Mouse (Mus musculus): Measurements from ENCODE around the gene Camk2b.
"Not testable (repeated sequence)": the region's sequence is repeated elsewhere in the genome, so short reads cannot be mapped to it uniquely, and the experiment has no call there.

The Camk2b gene

GRCm38 (mm10) chr11:6011879-6012278 is 54.3 kb downstream of the Camk2b start:
- DNase-seq: no peak

GRCm38 (mm10) chr11:6010751-6011482 is 55.2 kb downstream of the Camk2b start:
- not testable (repeated sequence) for DNase-seq

- not testable (repeated sequence) for DNase-seq
Observed at GRCm38 (mm10) chr11:6007779-6008128, 58.4 kb downstream of the Camk2b start.

GRCm38 (mm10) chr11:6007010-6007778 is 59.0 kb downstream of the Camk2b start:
- not testable (repeated sequence) for DNase-seq

GRCm38 (mm10) chr11:6006351-6007009 is 59.7 kb downstream of the Camk2b start:
- not testable (repeated sequence) for DNase-seq

GRCm38 (mm10) chr11:6005374-6006043 is 60.7 kb downstream of the Camk2b start:
- not testable (repeated sequence) for DNase-seq

GRCm38 (mm10) chr11:6003046-6003639 is 63.0 kb downstream of the Camk2b start:
- DNase-seq: no peak

- DNase-seq: no peak
Observed at GRCm38 (mm10) chr11:6001981-6002649, 64.0 kb downstream of the Camk2b start.

- DNase-seq: no peak
Observed at GRCm38 (mm10) chr11:6000961-6001682, 65.0 kb downstream of the Camk2b start.

GRCm38 (mm10) chr11:5999832-6000771 is 66.1 kb downstream of the Camk2b start:
- peak; percentile 71 for DNase-seq

- no peak for DNase-seq
Observed at GRCm38 (mm10) chr11:5998472-5998871, 67.7 kb downstream of the Camk2b start.

- DNase-seq: peak; percentile 85
Observed at GRCm38 (mm10) chr11:5995989-5996388, 70.2 kb downstream of the Camk2b start.

GRCm38 (mm10) chr11:5994880-5995279 is 71.3 kb downstream of the Camk2b start:
- DNase-seq: no peak

GRCm38 (mm10) chr11:5994212-5994611 is 72.0 kb downstream of the Camk2b start:
- DNase-seq: no peak

- DNase-seq: peak; percentile 54
Observed at GRCm38 (mm10) chr11:5990910-5991309, 75.3 kb downstream of the Camk2b start.

- no peak for DNase-seq
Observed at GRCm38 (mm10) chr11:5989954-5990593, 76.1 kb downstream of the Camk2b start.

GRCm38 (mm10) chr11:5988126-5988525 is 78.0 kb downstream of the Camk2b start:
- DNase-seq: no peak

GRCm38 (mm10) chr11:5983629-5984028 is 82.5 kb downstream of the Camk2b start:
- DNase-seq: no peak

- DNase-seq: no peak
Observed at GRCm38 (mm10) chr11:5981323-5981722, 84.8 kb downstream of the Camk2b start.

GRCm38 (mm10) chr11:5980561-5980960 is 85.6 kb downstream of the Camk2b start:
- DNase-seq: no peak

All from right cerebral cortex, postnatal 14 days (tissue).